Mouse (Mus musculus) kidney, adult 2 months (tissue): ENCODE measurements around the gene Best3.

ENCODE experiments used
- CTCF ChIP-seq: fragments of 200-500 bp; conservative IDR thresholded peaks from 2 replicates; pipeline ENCODE4 v1.5.1; 2011; ENCODE audit warnings: low read depth, mild to moderate bottlenecking, control low read depth, low read length, moderate library complexity, mixed read lengths; ENCODE audit not compliant: insufficient read depth, insufficient read length
- POLR2A ChIP-seq: fragments of 200-500 bp; IDR thresholded peaks from one replicate; pipeline ENCODE4 v1.6.1; 2011; ENCODE audit warnings: low read depth, low read length, control low read depth

DNA sequence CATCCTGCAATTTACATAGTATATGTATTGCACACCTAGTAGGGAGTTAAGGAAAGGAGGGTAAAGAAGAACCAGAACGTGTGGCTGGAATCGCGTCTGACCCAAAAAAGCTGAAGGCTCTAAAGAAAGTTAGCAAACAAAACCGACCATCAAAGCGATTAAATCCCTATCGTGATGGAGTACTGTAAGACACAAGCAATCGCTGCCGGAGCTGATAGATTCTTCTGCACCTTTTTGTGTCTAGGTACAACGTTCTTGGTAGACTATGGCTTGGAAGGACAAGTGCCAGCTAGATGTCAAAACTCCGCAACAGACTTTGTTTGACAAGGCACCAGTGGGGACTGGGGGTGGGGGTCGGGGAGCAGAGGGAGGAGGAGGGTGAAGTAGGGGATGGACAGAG lies 22.0 kb upstream of the Best3 start:
- TF ChIP-seq CTCF (no peak), POLR2A (no peak)
